Mouse (Mus musculus): ENCODE measurements around the gene Ninl. TPM values are rescaled to one million over a fixed set of nuclear protein-coding genes. Genes with fewer than 3 reads are reported as not detected.

The Ninl gene
- polyA plus RNA-seq, 1 experiment from 2014 or later, result 6.7 TPM

DNA sequence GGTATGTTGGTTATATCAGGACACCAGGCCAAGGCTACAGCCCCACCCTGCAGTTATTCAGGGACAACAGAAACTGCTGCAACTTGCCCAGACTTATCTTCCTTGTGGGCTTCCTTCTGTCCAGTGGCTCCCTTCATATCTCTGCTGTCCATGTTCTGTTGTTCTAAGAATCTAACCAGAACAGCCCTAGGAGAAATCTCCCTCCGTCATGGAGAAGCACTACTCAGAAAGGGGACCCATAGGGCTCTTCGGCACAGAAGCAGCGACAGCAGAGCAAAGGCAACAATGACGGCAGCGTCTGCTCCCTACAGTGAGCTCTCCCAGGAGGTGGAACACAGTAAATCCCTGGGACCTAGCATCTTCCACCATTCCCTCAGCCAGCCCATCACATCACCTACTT is 62.3 kb downstream of the Ninl start:
- TF ChIP-seq CTCF (IDR thresholded peaks at IDR 0.05; ENCODE audit: low read depth), result no peak
- ATAC-seq (replicated peaks; ENCODE audit: low FRiP score, low read depth) (no peak), DNase-seq (ENCODE audit: low spot score) (no peak)

DNA sequence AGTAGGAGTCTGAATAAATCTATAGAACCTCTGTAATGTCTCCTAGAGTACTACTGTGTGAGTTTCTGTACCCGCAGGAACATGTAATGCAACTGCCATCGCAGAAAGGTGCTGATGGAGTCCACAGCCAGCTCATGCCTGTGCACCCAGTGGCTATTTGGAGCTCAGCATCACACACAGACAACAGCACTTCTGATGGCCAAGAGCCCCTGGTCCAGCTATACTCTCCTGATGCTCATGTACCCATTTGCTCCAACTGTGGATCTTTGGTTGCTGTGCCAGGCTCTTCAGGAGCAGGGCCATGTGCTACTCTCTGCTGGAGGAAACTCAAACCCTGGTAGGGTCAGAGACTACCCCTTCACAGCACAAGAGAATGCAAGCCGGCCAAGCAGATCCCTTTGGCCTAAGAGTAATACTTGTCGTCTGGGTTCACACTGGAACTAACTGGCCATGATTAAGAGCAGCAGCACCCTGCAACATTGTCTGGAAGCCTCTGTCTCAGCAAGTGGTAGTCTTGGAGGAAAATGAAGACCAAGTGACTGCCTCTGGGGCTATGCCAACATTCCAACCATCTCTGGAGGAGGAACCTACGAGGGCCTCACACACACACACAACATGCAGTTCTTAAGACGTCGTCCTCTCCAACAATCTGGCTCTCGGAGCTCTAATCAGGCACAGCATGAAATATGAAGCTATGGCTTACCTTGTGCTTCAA is 65.6 kb downstream of the Ninl start:
- H3K4me3 ChIP-seq (replicated peaks; ENCODE audit: low read depth, low read length), result no peak overlapping the region
- H3K4me2 ChIP-seq (ENCODE audit: low read length), result no peak overlapping the region
- TF ChIP-seq CTCF (IDR thresholded peaks at IDR 0.05; ENCODE audit: low read depth), result no peak
- H3K36me3 ChIP-seq (ENCODE audit: insufficient read depth, low read length), result 0 out of 2 replicates have a peak, but pooled peaks cover 14% of the 10 kb centered on the region
- H3K9ac ChIP-seq (ENCODE audit: low read depth, low read length), result no peak overlapping the region
- WGBS, result 86% methylated on average over 8 of the region's 8 CpGs
- H3K27ac ChIP-seq, result no peak overlapping the region
- H3K9me3 ChIP-seq (replicated peaks; ENCODE audit: low read length), result no peaks in the 10 kb centered on the region
- no peaks in the 10 kb centered on the region for H3K27me3 ChIP-seq (ENCODE audit: insufficient read depth, low read length)
- ATAC-seq (replicated peaks; ENCODE audit: low FRiP score, low read depth) (no peak), DNase-seq (ENCODE audit: low spot score) (no peak)
- no peaks in the 10 kb centered on the region for H3K4me1 ChIP-seq (replicated peaks; ENCODE audit: insufficient read depth, low read length)

More for the DNA sequence above, 62.3 kb downstream of the Ninl start:
- H3K4me3 ChIP-seq (replicated peaks; ENCODE audit: low read depth, low read length), result no peak overlapping the region
- no peaks in the 10 kb centered on the region for H3K9me3 ChIP-seq (replicated peaks; ENCODE audit: low read length)
- H3K27me3 ChIP-seq (ENCODE audit: insufficient read depth, low read length), result no peaks in the 10 kb centered on the region
- WGBS, result 86% methylated on average over 5 of the region's 5 CpGs
- no peak overlapping the region for H3K9ac ChIP-seq (ENCODE audit: low read depth, low read length)
- 0 out of 2 replicates have a peak, but pooled peaks cover 10% of the 10 kb centered on the region for H3K36me3 ChIP-seq (ENCODE audit: insufficient read depth, low read length)
- no peaks in the 10 kb centered on the region for H3K4me1 ChIP-seq (replicated peaks; ENCODE audit: insufficient read depth, low read length)
- H3K27ac ChIP-seq, result no peak overlapping the region
- H3K4me2 ChIP-seq (ENCODE audit: low read length), result no peak overlapping the region

DNA sequence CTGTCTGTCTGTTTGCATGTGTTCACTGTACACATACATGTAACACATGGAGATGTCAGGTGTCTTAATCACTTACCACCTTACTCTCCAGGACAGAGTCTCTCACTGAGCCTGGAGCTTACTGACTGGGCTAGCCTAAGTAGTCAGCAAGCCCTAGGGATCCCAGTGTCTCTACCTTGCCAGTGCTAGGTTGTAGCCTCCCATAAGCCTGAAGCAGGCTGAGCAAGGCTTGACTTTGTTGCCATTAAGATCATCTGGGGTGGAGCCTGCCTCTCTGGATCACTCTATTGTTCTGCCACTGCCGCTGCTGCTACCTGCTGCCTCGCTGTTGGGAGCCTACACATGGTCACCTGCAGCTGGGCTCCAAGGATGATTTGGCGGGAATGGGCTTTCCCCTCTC is 66.5 kb downstream of the Ninl start:
- DNase-seq (ENCODE audit: low spot score), result no peak
- ATAC-seq (replicated peaks; ENCODE audit: low FRiP score, low read depth), result no peak
- WGBS, result 87% methylated on average over 3 of the region's 3 CpGs
- Histone ChIP-seq H3K4me3 (replicated peaks; ENCODE audit: low read depth, low read length) (no peak overlapping the region), H3K27me3 (ENCODE audit: insufficient read depth, low read length) (no peaks in the 10 kb centered on the region), H3K9me3 (replicated peaks; ENCODE audit: low read length) (no peaks in the 10 kb centered on the region), H3K9ac (ENCODE audit: low read depth, low read length) (no peak overlapping the region), H3K4me2 (ENCODE audit: low read length) (no peak overlapping the region), H3K27ac (no peak overlapping the region), H3K4me1 (replicated peaks; ENCODE audit: insufficient read depth, low read length) (no peaks in the 10 kb centered on the region), H3K36me3 (ENCODE audit: insufficient read depth, low read length) (0 out of 2 replicates have a peak, but pooled peaks cover 14% of the 10 kb centered on the region)
- no peak for TF ChIP-seq CTCF (IDR thresholded peaks at IDR 0.05; ENCODE audit: low read depth)

DNA sequence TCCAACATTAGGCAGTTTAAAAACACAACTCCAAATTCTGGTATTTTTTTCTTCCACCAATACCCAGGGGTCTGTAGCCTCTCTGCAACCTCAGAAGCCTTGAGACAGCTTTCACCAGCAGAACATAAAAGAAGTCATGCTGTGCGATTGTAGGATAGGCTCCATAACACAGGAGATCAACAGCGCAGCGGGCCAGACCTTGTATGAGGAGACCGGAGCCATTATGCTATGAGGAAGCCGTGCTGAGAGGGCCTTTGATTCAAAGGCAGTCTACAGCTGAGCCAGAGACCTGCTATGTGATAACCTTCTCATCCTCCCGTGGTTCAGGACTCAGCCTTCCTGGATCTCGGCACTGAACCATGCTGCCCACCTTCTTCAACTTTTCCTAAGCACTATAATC is 67.3 kb downstream of the Ninl start:
- 0 out of 2 replicates have a peak, but pooled peaks cover 14% of the 10 kb centered on the region for H3K36me3 ChIP-seq (ENCODE audit: insufficient read depth, low read length)

DNA sequence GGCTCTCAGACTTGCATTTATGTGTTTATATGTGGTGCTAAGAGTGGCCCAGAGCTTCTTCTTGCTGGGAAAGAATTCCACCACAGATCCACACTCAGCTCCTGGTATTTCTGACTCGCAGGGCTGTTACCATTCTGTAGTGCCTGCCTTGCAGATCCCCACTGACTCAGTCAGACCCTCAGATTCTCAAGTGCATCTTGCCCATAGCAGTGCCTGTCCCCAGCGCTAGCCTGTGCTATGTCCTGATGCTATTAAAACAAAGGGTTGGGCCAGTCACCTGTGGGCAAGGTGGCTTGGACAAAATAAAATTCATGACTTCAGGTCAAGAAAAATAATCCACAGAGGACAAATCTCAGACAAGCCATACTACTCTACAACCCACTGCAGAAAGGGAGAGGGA is 70.0 kb downstream of the Ninl start:
- H3K27ac ChIP-seq, result no peak overlapping the region
- H3K4me3 ChIP-seq (replicated peaks; ENCODE audit: low read depth, low read length), result no peak overlapping the region
- 100% methylated on average over 2 of the region's 2 CpGs for WGBS
- no peak for TF ChIP-seq CTCF (IDR thresholded peaks at IDR 0.05; ENCODE audit: low read depth)
- H3K27me3 ChIP-seq (ENCODE audit: insufficient read depth, low read length), result no peaks in the 10 kb centered on the region
- no peaks in the 10 kb centered on the region for H3K4me1 ChIP-seq (replicated peaks; ENCODE audit: insufficient read depth, low read length)
- 0 out of 2 replicates have a peak, but pooled peaks cover 8% of the 10 kb centered on the region for H3K36me3 ChIP-seq (ENCODE audit: insufficient read depth, low read length)
- ATAC-seq (replicated peaks; ENCODE audit: low FRiP score, low read depth), result no peak
- no peaks in the 10 kb centered on the region for H3K9me3 ChIP-seq (replicated peaks; ENCODE audit: low read length)
- H3K9ac ChIP-seq (ENCODE audit: low read depth, low read length), result no peak overlapping the region
- DNase-seq (ENCODE audit: low spot score), result no peak
- no peak overlapping the region for H3K4me2 ChIP-seq (ENCODE audit: low read length)

More for the DNA sequence above, 67.3 kb downstream of the Ninl start:
- no peaks in the 10 kb centered on the region for H3K27me3 ChIP-seq (ENCODE audit: insufficient read depth, low read length)
- no peak overlapping the region for H3K9ac ChIP-seq (ENCODE audit: low read depth, low read length)
- no peak overlapping the region for H3K27ac ChIP-seq
- TF ChIP-seq CTCF (IDR thresholded peaks at IDR 0.05; ENCODE audit: low read depth), result no peak
- H3K4me2 ChIP-seq (ENCODE audit: low read length), result no peak overlapping the region
- ATAC-seq (replicated peaks; ENCODE audit: low FRiP score, low read depth) (no peak), DNase-seq (ENCODE audit: low spot score) (no peak)
- H3K4me1 ChIP-seq (replicated peaks; ENCODE audit: insufficient read depth, low read length), result no peaks in the 10 kb centered on the region
- no peaks in the 10 kb centered on the region for H3K9me3 ChIP-seq (replicated peaks; ENCODE audit: low read length)
- 86% methylated on average over 7 of the region's 7 CpGs for WGBS
- H3K4me3 ChIP-seq (replicated peaks; ENCODE audit: low read depth, low read length), result no peak overlapping the region

DNA sequence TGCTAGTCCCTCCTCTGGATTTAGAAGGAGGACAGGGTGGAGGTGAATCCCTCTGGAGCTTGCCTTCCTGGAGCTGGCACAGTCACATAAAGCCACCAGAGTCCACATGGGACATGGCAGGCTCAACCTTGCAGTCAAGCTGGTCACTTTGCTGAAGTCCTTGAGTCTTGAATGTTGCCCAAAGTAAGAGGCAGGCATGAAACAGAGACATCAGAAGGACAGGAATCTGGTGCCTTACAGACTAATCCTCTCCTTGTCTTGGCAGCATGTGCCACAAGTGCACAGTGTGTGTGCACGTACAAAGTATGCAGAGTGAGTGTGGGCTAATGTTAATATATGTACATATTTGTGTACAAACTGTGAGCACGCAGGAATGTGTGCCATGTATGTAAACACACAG is 71.7 kb downstream of the Ninl start:
- Histone ChIP-seq H3K4me3 (replicated peaks; ENCODE audit: low read depth, low read length) (no peak overlapping the region), H3K36me3 (ENCODE audit: insufficient read depth, low read length) (0 out of 2 replicates have a peak, but pooled peaks cover 4% of the 10 kb centered on the region), H3K9me3 (replicated peaks; ENCODE audit: low read length) (no peaks in the 10 kb centered on the region), H3K27me3 (ENCODE audit: insufficient read depth, low read length) (no peaks in the 10 kb centered on the region), H3K4me2 (ENCODE audit: low read length) (no peak overlapping the region), H3K27ac (no peak overlapping the region), H3K4me1 (replicated peaks; ENCODE audit: insufficient read depth, low read length) (no peaks in the 10 kb centered on the region), H3K9ac (ENCODE audit: low read depth, low read length) (no peak overlapping the region)
- DNase-seq (ENCODE audit: low spot score) (no peak), ATAC-seq (replicated peaks; ENCODE audit: low FRiP score, low read depth) (no peak)
- TF ChIP-seq CTCF (IDR thresholded peaks at IDR 0.05; ENCODE audit: low read depth), result no peak
- WGBS, result 94% methylated on average over 2 of the region's 2 CpGs
